Mouse (Mus musculus): ENCODE results near the gene Fcrla. TPM values are rescaled to one million over a fixed set of nuclear protein-coding genes. Genes with fewer than 3 reads are reported as not detected.
A peak's percentile ranks its signal among the peaks of the same experiment; 100 is the strongest.

The Fcrla gene
- polyA plus RNA-seq, 1 experiment from 2014 or later, result not detected

DNA sequence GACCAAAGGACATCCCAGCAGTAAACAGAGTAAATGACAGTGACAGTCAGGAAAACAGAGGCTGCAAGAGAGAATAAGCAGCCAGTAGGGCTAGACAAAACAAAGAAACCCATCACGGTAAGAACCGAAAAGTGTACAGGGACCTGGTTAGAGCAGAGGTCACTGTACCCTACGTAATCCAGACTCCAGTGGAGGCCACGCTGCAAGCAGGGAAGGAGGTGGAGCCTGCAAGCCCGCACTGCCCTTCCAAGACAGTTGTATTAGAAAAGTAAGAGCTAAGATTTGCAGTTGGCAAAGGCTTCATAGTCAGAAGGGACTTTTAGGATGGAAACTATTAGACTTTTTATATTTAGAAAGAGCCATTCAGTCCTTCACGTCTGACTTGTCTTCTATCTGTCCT lies 442 bp downstream of the Fcrla start:
- no peaks in the 10 kb centered on the region for H3K4me1 ChIP-seq
- no peak overlapping the region for H3K9ac ChIP-seq
- no peak for ATAC-seq (ENCODE audit: low FRiP score)
- no peaks in the 10 kb centered on the region for H3K27me3 ChIP-seq
- no peak overlapping the region for H3K4me2 ChIP-seq
- WGBS, result 61% methylated on average over 6 of the region's 6 CpGs
- no peaks in the 10 kb centered on the region for H3K36me3 ChIP-seq (replicated peaks)
- H3K27ac ChIP-seq, result no peak overlapping the region
- no peak overlapping the region for H3K4me3 ChIP-seq (replicated peaks)
- no peaks in the 10 kb centered on the region for H3K9me3 ChIP-seq

GRCm38 (mm10) chr1:170924485-170924884 lies 2.9 kb downstream of the Fcrla start:
- no peak for ATAC-seq (ENCODE audit: low FRiP score)
- 89% methylated on average over 6 of the region's 6 CpGs for WGBS

GRCm38 (mm10) chr1:170919308-170919707 lies 8.1 kb downstream of the Fcrla start:
- Histone ChIP-seq H3K27ac (no peak overlapping the region), H3K36me3 (replicated peaks) (no peaks in the 10 kb centered on the region), H3K4me1 (no peaks in the 10 kb centered on the region), H3K27me3 (no peaks in the 10 kb centered on the region), H3K4me3 (replicated peaks) (no peak overlapping the region), H3K9me3 (no peaks in the 10 kb centered on the region), H3K9ac (no peak overlapping the region), H3K4me2 (no peak overlapping the region)
- WGBS, result 91% methylated on average over 8 of the region's 8 CpGs
- no peak for ATAC-seq (ENCODE audit: low FRiP score)

More at GRCm38 (mm10) chr1:170924485-170924884, 2.9 kb downstream of the Fcrla start:
- Histone ChIP-seq H3K4me2 (no peak overlapping the region), H3K9me3 (no peaks in the 10 kb centered on the region), H3K27ac (no peak overlapping the region), H3K27me3 (no peaks in the 10 kb centered on the region), H3K9ac (no peak overlapping the region), H3K4me3 (replicated peaks) (no peak overlapping the region), H3K4me1 (no peaks in the 10 kb centered on the region), H3K36me3 (replicated peaks) (no peaks in the 10 kb centered on the region)

GRCm38 (mm10) chr1:170915657-170916056 lies 11.7 kb downstream of the Fcrla start:
- H3K27me3 ChIP-seq, result 0 out of 2 replicates have a peak, but pooled peaks cover under 1% of the 10 kb centered on the region
- no peak for ATAC-seq (ENCODE audit: low FRiP score)
- 87% methylated on average over 5 of the region's 5 CpGs for WGBS

DNA sequence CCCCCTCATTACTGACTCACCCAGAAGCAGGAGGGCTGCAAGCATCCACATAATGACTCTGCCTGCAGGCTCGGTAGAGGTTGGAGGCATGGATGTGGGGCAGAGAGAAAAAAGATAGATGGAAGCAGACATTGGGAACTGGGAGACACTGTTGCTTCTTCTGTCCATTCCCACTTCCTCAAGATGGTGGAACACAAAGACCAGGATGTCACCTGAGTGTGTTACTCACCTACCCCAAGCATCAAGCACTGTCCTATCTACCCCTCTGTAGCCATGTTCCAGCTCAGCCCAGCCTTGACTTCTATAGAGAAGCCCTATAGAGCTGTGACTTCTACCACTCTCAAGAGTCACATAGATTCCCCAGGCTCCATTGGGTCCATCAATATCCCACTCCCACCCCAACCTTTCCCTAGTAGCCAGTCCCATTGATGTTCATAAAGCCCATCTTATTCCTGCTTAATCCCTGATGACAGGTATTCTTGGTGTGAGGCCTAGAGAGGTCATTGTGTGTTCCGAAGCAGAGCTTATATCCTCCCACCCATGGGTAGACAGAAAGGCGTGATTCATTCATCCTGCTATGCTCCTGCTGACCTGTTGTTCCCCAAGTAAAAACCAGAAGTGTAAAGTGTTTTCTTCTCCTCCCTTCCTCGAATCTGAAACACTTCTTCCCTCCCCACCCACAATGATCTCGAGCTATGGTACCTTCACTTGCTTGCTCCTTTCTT lies 14.3 kb downstream of the Fcrla start, which contains the start of gene Fcrlb:
TSS of gene Fcrlb (minus strand) at position 51 of the 725 bp plus-strand sequence.
- Histone ChIP-seq H3K27ac (no peak within 1 kb of the TSS), H3K4me1 (peaks cover 6% of the 10 kb centered on the region), H3K9me3 (no peaks in the 10 kb centered on the region), H3K36me3 (replicated peaks) (no peaks in the 10 kb centered on the region), H3K4me2 (no peak within 1 kb of the TSS), H3K4me3 (replicated peaks) (no peak within 1 kb of the TSS), H3K27me3 (peaks cover 27% of the 10 kb centered on the region), H3K9ac (no peak within 1 kb of the TSS)
- ATAC-seq (ENCODE audit: low FRiP score), result no peak
- 65% methylated on average over 5 of the region's 5 CpGs for WGBS

More at GRCm38 (mm10) chr1:170915657-170916056, 11.7 kb downstream of the Fcrla start:
- no peak overlapping the region for H3K4me3 ChIP-seq (replicated peaks)
- H3K27ac ChIP-seq, result no peak overlapping the region
- no peaks in the 10 kb centered on the region for H3K36me3 ChIP-seq (replicated peaks)
- H3K9me3 ChIP-seq, result no peaks in the 10 kb centered on the region
- no peak overlapping the region for H3K9ac ChIP-seq
- no peaks in the 10 kb centered on the region for H3K4me1 ChIP-seq
- no peak overlapping the region for H3K4me2 ChIP-seq

DNA sequence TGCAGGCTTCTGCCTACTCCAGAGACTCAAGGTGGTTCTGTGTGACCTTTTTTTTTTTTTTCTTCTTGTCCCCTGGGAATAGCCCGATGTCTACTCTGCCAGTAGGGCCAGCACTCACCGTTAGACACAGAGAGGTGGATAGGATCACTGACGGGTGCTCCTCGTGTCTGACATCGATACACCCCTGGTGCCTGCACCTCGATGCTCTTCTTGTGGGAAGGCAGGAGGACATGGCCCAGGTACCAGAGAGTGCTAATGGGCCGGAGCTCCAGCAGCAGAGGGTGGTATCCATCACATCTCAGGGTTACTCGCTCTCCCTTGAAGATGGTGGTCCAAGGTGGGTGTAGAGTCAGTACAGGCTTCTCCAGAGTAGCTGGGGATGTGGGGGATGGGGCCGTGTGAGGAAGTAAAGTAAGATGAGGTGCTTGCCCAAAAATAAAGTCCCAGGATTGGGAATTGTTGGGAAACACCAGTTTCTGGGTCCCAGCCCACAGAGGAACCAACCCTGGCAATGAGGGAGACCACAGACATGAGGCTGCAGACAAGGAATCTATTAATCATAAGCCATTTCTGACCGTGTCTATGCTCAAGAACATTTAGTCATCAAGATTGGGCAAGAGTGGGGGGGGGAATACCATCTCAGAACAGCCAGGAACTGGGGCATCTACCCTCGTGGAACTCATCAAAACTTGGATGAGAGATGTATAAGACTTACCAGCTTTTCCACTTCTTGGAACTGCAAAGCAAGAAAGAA lies 15.3 kb downstream of the Fcrla start:
- H3K36me3 ChIP-seq (replicated peaks), result no peaks in the 10 kb centered on the region
- WGBS, result 87% methylated on average over 11 of the region's 11 CpGs
- H3K4me1 ChIP-seq, result peaks cover 13% of the 10 kb centered on the region
- no peak for ATAC-seq (ENCODE audit: low FRiP score)
- no peak overlapping the region for H3K4me2 ChIP-seq
- H3K9me3 ChIP-seq, result no peaks in the 10 kb centered on the region
- H3K4me3 ChIP-seq (replicated peaks), result no peak overlapping the region
- H3K27ac ChIP-seq, result no peak overlapping the region
- H3K27me3 ChIP-seq, result peaks cover 37% of the 10 kb centered on the region
- no peak overlapping the region for H3K9ac ChIP-seq

- peak overlapping the region; percentile 57; the same call in 1 of the 2 replicates for H3K9ac ChIP-seq
- WGBS, result 3% methylated on average over 21 of the region's 21 CpGs
These were observed 19.0 kb downstream of the Fcrla start for GRCm38 (mm10) chr1:170908341-170908740.

GRCm38 (mm10) chr1:170907456-170908191 lies 19.8 kb downstream of the Fcrla start:
- peak overlapping the region; percentile 56 for H3K4me3 ChIP-seq (replicated peaks)
- no peaks in the 10 kb centered on the region for H3K9me3 ChIP-seq
- H3K4me2 ChIP-seq, result peak overlapping the region; percentile 90
- peak overlapping the region; percentile 57 for H3K9ac ChIP-seq
- peaks cover 64% of the 10 kb centered on the region for H3K27me3 ChIP-seq
- no peaks in the 10 kb centered on the region for H3K36me3 ChIP-seq (replicated peaks)
- under 1% methylated on average over 71 of the region's 71 CpGs for WGBS
- H3K4me1 ChIP-seq, result peaks cover 13% of the 10 kb centered on the region
- H3K27ac ChIP-seq, result no peak overlapping the region
- ATAC-seq (ENCODE audit: low FRiP score), result peak; percentile 78

More at GRCm38 (mm10) chr1:170908341-170908740, 19.0 kb downstream of the Fcrla start:
- H3K4me2 ChIP-seq, result peak overlapping the region; percentile 90
- H3K36me3 ChIP-seq (replicated peaks), result no peaks in the 10 kb centered on the region
- H3K27ac ChIP-seq, result no peak overlapping the region
- peak overlapping the region; percentile 56 for H3K4me3 ChIP-seq (replicated peaks)
- peaks cover 13% of the 10 kb centered on the region for H3K4me1 ChIP-seq
- peaks cover 62% of the 10 kb centered on the region for H3K27me3 ChIP-seq
- ATAC-seq (ENCODE audit: low FRiP score), result peak; percentile 60
- H3K9me3 ChIP-seq, result no peaks in the 10 kb centered on the region

DNA sequence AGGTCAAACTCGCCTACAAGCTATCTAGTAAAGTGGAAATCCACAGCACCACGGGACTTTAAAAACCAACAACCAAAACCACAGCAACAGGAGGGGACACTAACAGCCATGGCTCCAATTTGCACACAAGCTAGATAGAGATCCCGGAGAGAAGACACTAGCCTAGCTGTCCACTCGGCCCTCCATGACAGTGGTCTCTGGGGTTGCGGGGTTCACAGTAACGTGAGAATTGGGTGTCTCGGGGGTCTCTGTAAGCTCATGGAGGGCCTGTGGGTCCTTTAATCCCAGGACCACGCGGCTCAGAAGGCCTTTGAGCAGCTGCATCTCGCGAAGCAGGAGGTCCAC lies 20.3 kb downstream of the Fcrla start:
- H3K27ac ChIP-seq, result no peak overlapping the region
- H3K36me3 ChIP-seq (replicated peaks), result no peaks in the 10 kb centered on the region
- no peaks in the 10 kb centered on the region for H3K9me3 ChIP-seq
- H3K27me3 ChIP-seq, result peaks cover 70% of the 10 kb centered on the region
- H3K4me2 ChIP-seq, result peak overlapping the region; percentile 90
- ATAC-seq (ENCODE audit: low FRiP score), result no peak
- H3K4me3 ChIP-seq (replicated peaks), result peak overlapping the region; percentile 56
- WGBS, result 22% methylated on average over 11 of the region's 11 CpGs
- H3K4me1 ChIP-seq, result peaks cover 13% of the 10 kb centered on the region
- peak overlapping the region; percentile 57 for H3K9ac ChIP-seq

GRCm38 (mm10) chr1:170903485-170903884 lies 23.9 kb downstream of the Fcrla start:
- no peak overlapping the region for H3K4me3 ChIP-seq (replicated peaks)
- no peak overlapping the region for H3K4me2 ChIP-seq
- H3K9ac ChIP-seq, result no peak overlapping the region
- H3K27ac ChIP-seq, result no peak overlapping the region
- H3K9me3 ChIP-seq, result no peaks in the 10 kb centered on the region
- ATAC-seq (ENCODE audit: low FRiP score), result no peak
- no peaks in the 10 kb centered on the region for H3K36me3 ChIP-seq (replicated peaks)
- 87% methylated on average over 5 of the region's 5 CpGs for WGBS
- peaks cover 11% of the 10 kb centered on the region for H3K4me1 ChIP-seq
- H3K27me3 ChIP-seq, result peaks cover 51% of the 10 kb centered on the region

DNA sequence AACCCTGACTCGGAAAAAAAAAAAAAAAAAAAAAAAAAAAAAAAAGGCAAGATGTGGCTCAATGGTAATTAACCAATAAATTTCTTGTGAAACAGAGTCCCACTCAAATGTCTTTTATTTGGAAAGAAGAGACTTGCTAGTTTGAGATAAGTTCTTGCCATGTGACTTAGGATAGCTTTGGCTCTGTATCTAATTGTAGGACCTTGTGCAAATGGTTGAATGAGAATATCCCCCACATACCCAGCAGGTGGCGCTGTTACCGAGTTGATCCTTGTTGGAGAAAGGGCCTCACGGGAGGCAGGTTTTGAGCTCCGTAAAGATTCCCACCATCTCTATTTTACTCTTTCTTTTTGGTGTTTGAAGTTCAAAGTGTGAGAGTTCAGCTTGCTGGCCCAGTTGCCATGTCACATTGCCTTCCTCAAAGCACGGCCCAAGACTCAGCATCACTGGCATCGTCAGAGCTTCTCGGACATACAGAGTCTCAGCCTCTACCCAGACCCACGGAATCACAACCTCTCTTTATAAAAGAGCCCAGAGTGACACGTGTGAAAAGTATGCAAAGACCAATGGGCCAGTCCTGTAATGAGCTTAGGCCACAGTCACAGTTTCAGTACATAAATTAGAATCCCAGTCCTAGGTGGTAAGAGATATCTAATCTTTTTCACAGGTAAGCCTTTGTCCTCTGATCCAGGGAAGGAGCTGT lies 25.7 kb downstream of the Fcrla start:
- H3K4me1 ChIP-seq, result no peaks in the 10 kb centered on the region
- H3K9ac ChIP-seq, result no peak overlapping the region
- peak overlapping the region; percentile 19; the same call in 1 of the 2 replicates for H3K4me2 ChIP-seq
- no peak; the same call in none of the 2 replicates for ATAC-seq (ENCODE audit: low FRiP score)
- WGBS, result 31% methylated on average over 10 of the region's 10 CpGs
- 0 out of 2 replicates have a peak overlapping the region, but pooled peaks have one; percentile 7 for H3K4me3 ChIP-seq (replicated peaks)
- no peaks in the 10 kb centered on the region for H3K36me3 ChIP-seq (replicated peaks)
- H3K27ac ChIP-seq, result no peak overlapping the region
- H3K9me3 ChIP-seq, result no peaks in the 10 kb centered on the region
- H3K27me3 ChIP-seq, result peaks cover 41% of the 10 kb centered on the region
